Mouse (Mus musculus) E14TG2a.4 (cell line): ENCODE results near the gene Gm8300.
"Not testable (repeated sequence)": the region's sequence is repeated elsewhere in the genome, so short reads cannot be mapped to it uniquely, and the experiment has no call there.

Experiments
- H3K27me3 ChIP-seq: 2 replicates; pipeline ENCODE4 v1.6.1; 2014; ENCODE audit warnings: low read length, control low read depth; ENCODE audit not compliant: insufficient read depth
- H3K36me3 ChIP-seq: 2 replicates; pipeline ENCODE4 v1.6.1; 2014; ENCODE audit warnings: low read length, control low read depth; ENCODE audit not compliant: insufficient read depth
- H3K4me1 ChIP-seq: replicated peaks from 2 replicates; pipeline ENCODE4 v1.6.1; 2014; ENCODE audit warnings: low read depth, low read length, control low read depth
- H3K4me3 ChIP-seq: replicated peaks from 2 replicates; pipeline ENCODE4 v1.5.1; 2014; ENCODE audit warnings: mild to moderate bottlenecking, low read length
- H3K9me3 ChIP-seq: 2 replicates; pipeline ENCODE4 v1.6.1; 2014; ENCODE audit warnings: low read length, control low read depth
- CTCF ChIP-seq: conservative IDR thresholded peaks from 2 replicates; pipeline ENCODE4 v1.5.1; 2014; ENCODE audit warnings: low read length
- NANOG ChIP-seq: IDR thresholded peaks from 2 replicates; pipeline ENCODE4 v1.6.1; 2014; ENCODE audit warnings: borderline replicate concordance, low read length, mixed read lengths
- POU5F1 ChIP-seq: IDR thresholded peaks from 2 replicates; pipeline ENCODE4 v1.6.1; 2014; ENCODE audit warnings: low read length, borderline replicate concordance

Gene Gm8300

DNA sequence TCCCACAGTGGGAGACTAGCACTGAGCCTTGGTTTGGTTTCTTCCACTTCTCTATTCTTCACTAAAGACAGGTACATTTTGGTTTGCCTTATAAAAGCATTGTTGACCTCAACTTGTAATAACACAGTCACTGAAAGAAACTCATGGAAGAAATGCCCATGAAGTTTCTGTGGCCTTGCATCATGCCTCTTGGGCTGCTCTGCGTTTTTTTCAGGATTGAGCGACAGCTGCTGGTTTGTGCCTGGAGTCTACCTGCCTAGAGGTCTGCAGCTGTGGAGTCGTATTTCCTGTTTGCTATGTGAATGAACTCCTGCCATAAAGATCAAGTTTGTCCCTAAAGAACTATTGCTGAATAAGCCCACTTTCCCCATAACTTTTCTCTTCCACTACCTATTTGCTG, 29.8 kb downstream of the Gm8300 start:
- no peaks in the 10 kb centered on the region for H3K4me1 ChIP-seq
- TF ChIP-seq CTCF (no peak), POU5F1 (no peak), NANOG (no peak)
- H3K27me3 ChIP-seq, result no peaks in the 10 kb centered on the region
- H3K9me3 ChIP-seq, result peaks cover 13% of the 10 kb centered on the region; the same call in 1 of the 2 replicates
- H3K4me3 ChIP-seq, result no peak overlapping the region
- H3K36me3 ChIP-seq, result no peaks in the 10 kb centered on the region

DNA sequence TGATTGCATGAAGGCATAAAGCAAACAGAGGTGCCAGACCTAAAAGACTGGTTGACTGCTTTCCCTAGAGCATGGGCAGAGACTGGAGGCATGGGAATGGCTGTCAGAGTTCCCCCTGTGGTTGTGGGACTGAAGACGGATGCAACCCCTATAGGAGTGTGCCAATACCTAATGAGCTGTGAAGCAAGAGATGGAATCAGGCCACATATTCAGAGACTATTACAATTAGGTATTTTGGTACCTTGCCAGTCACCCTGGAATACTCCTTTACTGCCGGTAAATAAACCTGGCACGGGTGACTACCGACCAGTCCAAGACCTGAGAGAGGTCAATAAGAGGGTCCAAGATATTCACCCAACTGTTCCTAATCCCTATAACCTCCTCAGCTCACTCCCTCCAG, 36.5 kb downstream of the Gm8300 start:
- not testable (repeated sequence) for H3K36me3 ChIP-seq, H3K4me3 ChIP-seq
- H3K9me3 ChIP-seq, result peaks cover 34% of the 10 kb centered on the region

More for the DNA sequence above, 36.5 kb downstream of the Gm8300 start:
- H3K4me1 ChIP-seq, H3K27me3 ChIP-seq: not testable (repeated sequence)
